ENCODE assay signal across 23 mouse cellular contexts in genomic region chr12:86302973-86303372, GRCm38 (mm10). TPM values are rescaled to one million over a fixed set of nuclear protein-coding genes. Genes with fewer than 3 reads are reported as not detected.
DNase-seq lines count a peak whose midpoint lies in the region; ATAC-seq lines count a peak whose summit lies in the region.
"Had no signal": no experiment of that assay in that cellular context is flagged by ENCODE, and none has a peak within 500 bp of the region (broad histone marks: within the 10 kb centered on the region; RNA-seq: fewer than 3 reads in every experiment).

No protein-coding gene starts in this region.

- H3K36me3 ChIP-seq in kidney, embryonic 15.5 days: no peaks in the 10 kb centered on the region
- H3K36me3 ChIP-seq: embryonic facial prominence, embryonic 13.5 days; forebrain, embryonic 12.5 days; heart, embryonic 15.5 days; hindbrain, embryonic 15.5 days had no signal

- ATAC-seq in kidney, embryonic 15.5 days (replicated peaks; ENCODE audit: low FRiP score): no peak
- ATAC-seq: forebrain, embryonic 16.5 days; intestine, embryonic 16.5 days had no signal

- no peaks in the 10 kb centered on the region for H3K9me3 ChIP-seq in kidney, embryonic 15.5 days (replicated peaks)
- H3K9me3 ChIP-seq: embryonic facial prominence, embryonic 13.5 days; forebrain, embryonic 12.5 days; heart, embryonic 15.5 days; hindbrain, embryonic 15.5 days had no signal

- H3K4me2 ChIP-seq in kidney, embryonic 15.5 days: no peak overlapping the region
- H3K4me2 ChIP-seq: embryonic facial prominence, embryonic 13.5 days; forebrain, embryonic 12.5 days; heart, embryonic 11.5 days; heart, embryonic 15.5 days; hindbrain, embryonic 15.5 days had no signal

- peak; percentile 12 for DNase-seq in kidney, adult 18-20 months
- peak; percentile 31 for DNase-seq in ES-CJ7 (ENCODE audit: low read depth, low spot score)
- DNase-seq in ZHBTc4 (ENCODE audit: low read depth, low spot score): peak; percentile 40
- DNase-seq in kidney, postnatal 25 days: peak; percentile 27 to 58
- DNase-seq in frontal cortex, postnatal 10 days (ENCODE audit: low spot score in 2 of 2): no peak
- DNase-seq in cerebellum, adult 9-11 months: no peak
- DNase-seq: adrenal gland, adult 2 months; adrenal gland, postnatal 25 days; cerebellum, adult 11 months; cerebellum, adult 8-10 months; cerebellum, postnatal 25 days; gastrocnemius, adult 2 months; gastrocnemius, postnatal 25 days; heart, adult 18-20 months; heart, postnatal 36 days had no signal

- H3K4me3 ChIP-seq in kidney, embryonic 15.5 days (replicated peaks): no peak overlapping the region
- H3K4me3 ChIP-seq: embryonic facial prominence, embryonic 13.5 days; forebrain, embryonic 12.5 days; gastrocnemius, adult 2 months; heart, embryonic 15.5 days; hindbrain, embryonic 15.5 days had no signal

- H3K27ac ChIP-seq in kidney, embryonic 15.5 days: no peak overlapping the region
- H3K27ac ChIP-seq: embryonic facial prominence, embryonic 13.5 days; forebrain, embryonic 12.5 days; gastrocnemius, adult 2 months; heart, embryonic 15.5 days; hindbrain, embryonic 15.5 days had no signal

- no peak overlapping the region for H3K9ac ChIP-seq in kidney, embryonic 15.5 days
- H3K9ac ChIP-seq: embryonic facial prominence, embryonic 13.5 days; forebrain, embryonic 12.5 days; heart, embryonic 15.5 days; hindbrain, embryonic 15.5 days had no signal

- peaks cover 9% of the 10 kb centered on the region for H3K4me1 ChIP-seq in kidney, embryonic 15.5 days
- H3K4me1 ChIP-seq: hindbrain, embryonic 15.5 days had no signal

- no peaks in the 10 kb centered on the region for H3K27me3 ChIP-seq in kidney, embryonic 15.5 days
- H3K27me3 ChIP-seq: embryonic facial prominence, embryonic 13.5 days; forebrain, embryonic 12.5 days; heart, embryonic 15.5 days; hindbrain, embryonic 15.5 days had no signal

- 85% methylated on average over 10 of the region's 10 CpGs for WGBS in kidney, embryonic 15.5 days

RNA-seq across cellular contexts. Expression of gene Esrrb, which starts 57.9 kb away (rescaled TPM):
- polyA plus RNA-seq in kidney, embryonic 15.5 days (2015; fragmentation: Nextera tagmentation; extraction: Ambion mirVana): 0.37 and 0.53 TPM in 2 replicates

Comparison
In these comparisons a context has a peak if more than half of its experiments do, and no peak if none do; other contexts are left out.
1. DNase-seq: peak in kidney, adult 18-20 months (single experiment), ES-CJ7 (single experiment), ZHBTc4 (single experiment) and kidney, postnatal 25 days (2 of 2); none in frontal cortex, postnatal 10 days (0 of 2) and cerebellum, adult 9-11 months (single experiment).